Mouse (Mus musculus) olfactory bulb, adult 2 months (tissue): Measurements from ENCODE around the gene Rhot2. TPM values are rescaled to one million over a fixed set of nuclear protein-coding genes. Genes with fewer than 3 reads are reported as not detected.
A peak's percentile ranks its signal among the peaks of the same experiment; 100 is the strongest.

Source experiments
- H3K27ac ChIP-seq: fragments of 200-500 bp; 2 replicates; pipeline ENCODE4 v1.5.1; 2012; ENCODE audit warnings: low read depth, low read length; ENCODE audit not compliant: insufficient read depth
- H3K4me1 ChIP-seq: fragments of 200-500 bp; 2 replicates; pipeline ENCODE4 v1.6.1; 2012; ENCODE audit warnings: low read length; ENCODE audit not compliant: control insufficient read depth, insufficient read depth
- H3K4me3 ChIP-seq: fragments of 200-500 bp; 2 replicates; pipeline ENCODE4 v1.5.1; 2012; ENCODE audit warnings: mild to moderate bottlenecking, low read depth, low read length, moderate library complexity; ENCODE audit not compliant: insufficient read depth
- CTCF ChIP-seq: fragments of 200-500 bp; IDR thresholded peaks from 2 replicates; pipeline ENCODE4 v1.5.1; 2012; ENCODE audit warnings: low read depth, mild to moderate bottlenecking, low read length, moderate library complexity; ENCODE audit not compliant: insufficient read depth
- POLR2A ChIP-seq: fragments of 200-500 bp; IDR thresholded peaks from 2 replicates; pipeline ENCODE4 v1.6.1; 2012; ENCODE audit warnings: mild to moderate bottlenecking, low read depth, low read length, moderate library complexity; ENCODE audit not compliant: insufficient read depth
- WGBS: fragments of 180-500 bp; shearing (Covaris S2); methylation state at CpG from one replicate; pipeline ENCODE4 v1.1.7; 2018; 5-methylcytosine and 5-hydroxymethylcytosine counted together
- polyA plus RNA-seq: library from polyadenylated mRNA; stranded (reverse); fragments of >200 nt; gene quantifications from 2 replicates; pipeline ENCODE4 v1.2.4, GENCODE M21; 2012; ENCODE audit warnings: low replicate concordance; ENCODE audit not compliant: missing spikeins, insufficient read depth, insufficient read length

Rhot2 gene
- polyA plus RNA-seq: not detected in 2 replicates

- peak within 1 kb of the TSS; percentile 80 for H3K4me3 ChIP-seq
- WGBS: under 1% methylated on average over 21 of the region's 21 CpGs
- H3K27ac ChIP-seq: peak within 1 kb of the TSS; percentile 43
- H3K4me1 ChIP-seq: peaks cover 17% of the 10 kb centered on the region
- TF ChIP-seq POLR2A (peak; percentile 76; the same call in 1 of the 2 replicates), CTCF (peak; percentile 13; the same call in 1 of the 2 replicates)
Observed at GRCm38 (mm10) chr17:25844396-25844901, at the start of gene Rhot2. Rhot2 (minus strand) TSS chr17:25844851.

- Histone ChIP-seq H3K27ac (no peak overlapping the region), H3K4me1 (peaks cover 12% of the 10 kb centered on the region; the same call in 1 of the 2 replicates), H3K4me3 (no peak overlapping the region)
- TF ChIP-seq CTCF (peak; percentile 64), POLR2A (no peak)
- WGBS: 35% methylated on average over 2 of the region's 2 CpGs
Observed at GRCm38 (mm10) chr17:25893975-25894617, 49.4 kb upstream of the Rhot2 start.

DNA sequence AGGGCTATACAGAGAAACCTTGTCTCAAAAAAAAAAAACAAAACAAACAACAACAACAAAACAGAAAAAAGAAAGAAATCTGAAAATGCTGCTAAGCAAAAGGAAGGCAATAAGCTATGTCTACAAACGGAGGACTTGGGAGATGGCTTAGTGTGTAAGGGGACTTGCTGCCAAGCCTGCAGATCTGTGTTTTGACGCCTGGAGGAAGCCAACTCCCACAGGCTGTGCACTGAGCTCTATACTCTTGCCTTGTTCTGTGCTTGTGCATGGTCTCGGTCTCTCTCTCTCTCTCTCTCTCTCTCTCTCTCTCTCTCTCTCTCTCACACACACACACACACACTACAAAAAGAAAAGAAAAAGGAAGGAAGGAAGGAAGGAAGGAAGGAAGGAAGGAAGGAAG, 44.2 kb upstream of the Rhot2 start:
- H3K4me3 ChIP-seq: no peak overlapping the region
- TF ChIP-seq CTCF: no peak
- TF ChIP-seq POLR2A: no peak
- H3K4me1 ChIP-seq: 0 out of 2 replicates have a peak, but pooled peaks cover 2% of the 10 kb centered on the region
- no peak overlapping the region for H3K27ac ChIP-seq
- WGBS: 51% methylated on average over 3 of the region's 3 CpGs

GRCm38 (mm10) chr17:25887467-25887866, 42.8 kb upstream of the Rhot2 start:
- Histone ChIP-seq H3K27ac (no peak overlapping the region), H3K4me3 (no peak overlapping the region), H3K4me1 (0 out of 2 replicates have a peak, but pooled peaks cover 2% of the 10 kb centered on the region)
- TF ChIP-seq POLR2A (no peak), CTCF (no peak)
- WGBS: 79% methylated on average over 10 of the region's 10 CpGs

DNA sequence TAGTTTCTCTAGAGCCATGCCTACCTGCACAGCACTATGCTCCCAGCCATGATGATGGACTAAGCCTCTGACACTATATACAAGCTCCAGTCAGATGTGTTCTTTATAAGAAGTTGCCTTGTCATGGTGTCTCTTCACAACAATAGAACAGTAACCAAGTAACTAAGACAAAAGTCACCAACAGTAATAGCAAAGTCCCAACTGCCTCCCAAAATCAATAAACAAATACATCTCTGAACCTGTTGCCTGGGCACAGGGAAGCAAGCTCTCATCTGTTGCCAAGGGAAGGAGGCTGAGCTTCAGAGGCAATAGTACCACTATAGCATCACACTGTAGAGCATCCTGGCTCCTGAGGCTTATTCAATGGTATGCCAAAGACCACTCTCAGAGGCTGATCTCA, 42.2 kb upstream of the Rhot2 start:
- TF ChIP-seq CTCF: no peak
- TF ChIP-seq POLR2A: no peak
- Histone ChIP-seq H3K4me1 (0 out of 2 replicates have a peak, but pooled peaks cover 2% of the 10 kb centered on the region), H3K4me3 (no peak overlapping the region), H3K27ac (no peak overlapping the region)

DNA sequence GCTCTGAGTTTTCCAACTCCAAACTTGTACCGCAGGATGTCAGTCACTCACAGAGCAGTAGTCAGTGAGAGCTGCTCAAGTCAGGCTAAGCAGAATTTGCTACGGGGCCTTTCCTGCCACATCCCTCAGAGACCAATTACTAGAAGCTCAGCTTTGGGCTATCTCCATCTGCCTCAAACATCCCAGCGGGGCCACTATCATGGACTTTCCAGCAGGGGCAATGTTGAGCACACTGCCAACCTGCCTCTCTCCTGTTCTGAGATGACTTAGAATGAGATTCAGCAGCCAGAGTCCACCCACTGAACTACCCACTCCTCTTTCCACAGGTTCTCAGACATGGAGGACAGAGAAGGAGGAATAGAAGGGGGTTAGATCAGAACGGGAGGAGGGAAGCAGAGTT, 41.0 kb upstream of the Rhot2 start:
- no peak overlapping the region for H3K27ac ChIP-seq
- TF ChIP-seq CTCF (no peak), POLR2A (no peak)
- 67% methylated on average over 4 of the region's 4 CpGs for WGBS
- no peak overlapping the region for H3K4me3 ChIP-seq
- 0 out of 2 replicates have a peak, but pooled peaks cover 2% of the 10 kb centered on the region for H3K4me1 ChIP-seq

GRCm38 (mm10) chr17:25883824-25884223, 39.2 kb upstream of the Rhot2 start:
- Histone ChIP-seq H3K4me3 (no peak overlapping the region), H3K27ac (no peak overlapping the region), H3K4me1 (peaks cover 8% of the 10 kb centered on the region; the same call in 1 of the 2 replicates)
- WGBS: 92% methylated on average over 3 of the region's 3 CpGs
- no peak for TF ChIP-seq CTCF

- TF ChIP-seq POLR2A: no peak
- TF ChIP-seq CTCF: no peak
- WGBS: 73% methylated on average over 8 of the region's 8 CpGs
- Histone ChIP-seq H3K27ac (no peak overlapping the region), H3K4me1 (peaks cover 11% of the 10 kb centered on the region; the same call in 1 of the 2 replicates), H3K4me3 (no peak overlapping the region)
Observed at GRCm38 (mm10) chr17:25883268-25883667, 38.6 kb upstream of the Rhot2 start.

- TF ChIP-seq POLR2A: no peak
- peaks cover 12% of the 10 kb centered on the region for H3K4me1 ChIP-seq
- 65% methylated on average over 5 of the region's 5 CpGs for WGBS
- no peak overlapping the region for H3K27ac ChIP-seq
- H3K4me3 ChIP-seq: no peak overlapping the region
Observed at GRCm38 (mm10) chr17:25882306-25882705, 37.7 kb upstream of the Rhot2 start.
